Mouse (Mus musculus) retina, postnatal 7 days (tissue): ENCODE data around the gene Olfr116.

Experiments
- DNase-seq: peaks from one replicate; pipeline ENCODE4 v3.0.0-alpha.2; 2012; ENCODE audit warnings: low read depth, low spot score

The Olfr116 gene

DNA sequence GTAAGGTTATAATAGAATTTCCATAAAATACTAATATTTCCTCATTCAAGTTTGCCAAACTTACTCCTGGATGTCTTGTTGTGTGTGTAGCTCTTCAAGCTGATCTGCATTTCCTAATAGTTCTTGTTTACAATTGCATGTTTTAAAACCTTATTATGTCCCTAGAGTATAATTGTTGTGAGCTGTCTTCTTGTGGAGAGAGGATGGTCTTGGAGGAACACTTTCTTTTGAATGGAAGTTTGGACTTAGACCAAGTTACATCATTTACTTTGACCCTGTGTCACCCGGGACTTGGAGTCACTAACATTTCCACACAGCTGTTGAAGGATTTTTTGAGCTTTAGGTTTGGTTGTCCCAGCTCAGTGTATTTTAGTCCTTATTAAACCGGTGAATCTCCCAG lies at the start of gene Olfr116, which contains the start of gene Olfr115:
Olfr116 (minus strand) TSS at position 191 of the 400 bp plus-strand sequence.
Olfr115 (minus strand) TSS at position 101 of the 400 bp plus-strand sequence.
- no peak for DNase-seq

DNA sequence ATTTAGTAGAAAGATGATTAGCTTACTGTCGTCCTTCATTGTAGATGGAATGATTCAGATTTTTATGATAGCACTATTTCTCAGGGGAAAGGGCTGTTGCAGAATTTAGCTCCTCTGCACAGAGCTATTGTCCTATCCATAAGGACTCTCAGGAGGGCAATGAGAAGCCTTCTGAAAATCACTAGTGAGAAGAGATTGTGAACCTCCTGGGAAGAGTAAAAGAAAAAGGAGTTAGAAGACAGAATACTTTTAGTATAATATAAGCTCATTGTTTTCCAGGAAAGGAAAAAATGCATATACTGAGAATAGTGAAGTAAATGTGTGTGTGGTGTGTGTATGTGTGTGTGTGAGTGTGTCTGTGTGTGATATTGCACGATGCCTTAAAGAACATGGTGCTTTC lies 39.7 kb upstream of the Olfr116 start, which contains the start of gene Olfr118:
Olfr118 (plus strand) TSS at position 301 of the 400 bp plus-strand sequence.
- DNase-seq = no peak

DNA sequence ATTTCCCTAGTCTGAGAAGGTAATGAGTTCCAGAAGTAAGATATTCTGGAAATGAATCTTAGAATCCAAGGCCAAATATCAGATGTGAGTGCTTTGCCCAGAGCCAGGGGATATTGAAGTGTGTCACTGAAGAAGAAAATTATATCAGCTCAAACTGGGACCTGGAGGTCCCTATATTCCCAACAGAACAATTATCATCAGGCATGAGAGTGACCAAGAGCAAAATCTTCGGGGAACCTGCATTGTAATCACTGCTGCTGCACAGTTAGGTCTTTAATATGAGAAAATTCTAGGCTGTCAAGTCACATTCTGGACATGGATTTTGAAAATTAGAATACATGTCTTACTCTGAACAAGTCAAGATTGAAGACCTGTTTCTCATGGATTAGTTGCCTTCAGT lies 36.7 kb upstream of the Olfr116 start, which contains the start of gene Olfr117:
Olfr117 (minus strand) TSS at position 101 of the 400 bp plus-strand sequence.
- DNase-seq = no peak

DNA sequence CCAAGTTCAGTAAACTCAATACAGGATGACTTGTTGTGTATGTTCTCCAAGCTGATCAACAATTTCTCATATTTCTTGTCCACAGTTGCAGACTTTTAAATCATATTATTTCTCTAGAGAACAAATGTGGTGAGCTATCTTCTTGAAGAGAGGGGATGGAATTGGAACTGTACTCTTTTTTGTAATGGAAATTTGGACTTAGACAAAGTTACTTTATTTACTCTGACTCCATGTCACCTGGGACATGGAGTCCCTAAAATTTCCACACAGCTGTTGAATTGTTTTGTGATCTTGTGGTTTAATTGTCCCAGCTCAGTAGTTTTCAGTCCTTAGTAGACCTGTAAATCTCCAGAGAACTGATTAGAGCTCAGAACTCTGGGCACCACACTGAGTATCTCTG lies 34.4 kb downstream of the Olfr116 start, which contains the start of gene Olfr114:
Olfr114 (minus strand) TSS at position 101 of the 400 bp plus-strand sequence.
- DNase-seq = no peak

DNA sequence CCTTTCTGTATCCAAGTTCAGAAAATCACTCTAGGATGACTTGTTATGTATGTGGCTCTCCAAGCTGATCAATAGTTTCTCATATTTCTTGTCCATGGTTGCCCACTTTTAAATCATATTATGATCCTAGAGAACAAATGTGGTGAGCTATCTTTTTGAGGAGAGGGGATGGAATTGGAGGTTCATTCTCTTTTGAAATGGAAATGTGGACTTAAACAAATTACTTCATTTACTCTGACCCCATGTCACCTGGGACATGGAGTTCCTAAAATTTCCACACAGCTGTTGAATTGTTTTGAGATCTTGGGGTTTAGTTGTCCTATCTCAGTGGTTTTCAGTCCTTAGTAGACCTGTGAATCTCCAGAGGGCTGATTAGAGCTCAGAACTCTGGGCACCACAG lies 49.4 kb downstream of the Olfr116 start, which contains the start of gene Olfr113:
Olfr113 (minus strand) TSS at position 101 of the 400 bp plus-strand sequence.
- DNase-seq = no peak
